Mouse (Mus musculus): Measurements from ENCODE around the gene Otud3.

GRCm38 (mm10) chr4:138934456-138935145, 20.9 kb upstream of the Otud3 start:
- TF ChIP-seq POLR2A (IDR thresholded peaks at IDR 0.05; ENCODE audit: borderline replicate concordance, control insufficient read depth, low read depth, low read length): no peak
- TF ChIP-seq CTCF (IDR thresholded peaks at IDR 0.05; ENCODE audit: control insufficient read depth, insufficient read depth, low read length): no peak
